Mouse (Mus musculus): ENCODE data around the gene Cers6. TPM values are rescaled to one million over a fixed set of nuclear protein-coding genes. Genes with fewer than 3 reads are reported as not detected.

The Cers6 gene
- total RNA-seq, 1 experiment from 2014 or later, result 51.2 TPM

DNA sequence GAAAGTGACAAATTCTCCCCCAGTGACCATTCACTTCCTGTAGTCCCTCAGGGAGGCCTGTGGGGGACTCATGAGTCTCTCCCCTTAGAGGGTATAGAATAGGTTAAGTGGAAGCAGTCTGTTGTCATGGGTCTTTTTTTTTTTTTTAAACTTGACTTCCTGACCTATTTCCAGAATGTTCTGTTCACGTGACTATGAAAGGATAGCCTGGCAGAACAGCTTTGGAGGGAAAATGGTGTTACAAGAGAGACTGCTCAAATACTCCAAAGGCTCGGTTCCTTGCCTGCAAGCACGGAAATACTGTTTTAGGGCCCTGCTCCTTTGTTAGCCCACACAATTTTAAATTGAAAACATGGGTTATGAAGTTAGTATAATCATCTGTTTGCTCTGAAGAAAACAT is 121.7 kb downstream of the Cers6 start:
- ATAC-seq (replicated peaks; ENCODE audit: insufficient number of reproducible peaks, low FRiP score, low TSS enrichment, poor library complexity, severe bottlenecking), result no peak

DNA sequence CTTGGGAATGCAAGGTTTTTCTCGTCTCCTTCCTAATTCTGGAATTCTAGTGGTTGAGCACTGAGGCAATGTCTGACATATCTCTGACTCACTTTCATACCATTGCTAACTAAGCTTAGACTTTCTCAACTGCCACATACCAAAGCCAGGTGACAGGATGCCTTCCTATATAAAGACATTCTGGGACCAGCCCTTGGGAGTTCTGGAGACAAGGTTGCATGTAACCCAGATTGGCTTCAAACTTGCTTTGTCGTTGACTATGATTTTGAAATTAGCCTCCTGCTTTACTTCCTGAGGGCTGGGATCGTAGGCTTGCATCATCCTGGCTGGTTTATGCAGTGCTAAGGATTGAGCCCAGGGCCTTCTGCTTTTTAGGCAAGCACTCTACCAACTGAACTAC is 122.2 kb downstream of the Cers6 start:
- no peak for ATAC-seq (replicated peaks; ENCODE audit: insufficient number of reproducible peaks, low FRiP score, low TSS enrichment, poor library complexity, severe bottlenecking)

GRCm38 (mm10) chr2:68989117-68989516 is 127.9 kb downstream of the Cers6 start:
- no peak for ATAC-seq (replicated peaks; ENCODE audit: insufficient number of reproducible peaks, low FRiP score, low TSS enrichment, poor library complexity, severe bottlenecking)

DNA sequence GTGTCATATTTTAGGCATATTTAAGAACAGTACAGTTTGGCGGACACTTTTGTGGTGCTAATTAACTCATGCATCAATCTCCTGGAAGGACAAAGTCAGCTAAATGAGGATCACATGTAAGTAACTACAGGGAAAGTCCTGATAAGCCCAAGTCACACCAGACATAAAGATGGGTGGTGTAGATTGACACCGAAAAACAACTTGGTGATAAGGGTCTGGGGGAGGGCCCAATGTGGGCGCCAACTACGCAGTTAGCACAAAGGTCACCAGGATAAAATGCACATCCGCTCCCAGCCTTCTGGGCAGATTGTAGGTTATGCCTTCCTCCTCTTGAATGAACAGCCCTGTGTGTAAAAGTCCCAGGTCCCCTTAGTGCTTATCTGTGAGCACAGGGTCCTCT is 131.4 kb downstream of the Cers6 start:
- ATAC-seq (replicated peaks; ENCODE audit: insufficient number of reproducible peaks, low FRiP score, low TSS enrichment, poor library complexity, severe bottlenecking), result no peak

- ATAC-seq (replicated peaks; ENCODE audit: insufficient number of reproducible peaks, low FRiP score, low TSS enrichment, poor library complexity, severe bottlenecking), result no peak
These were observed 133.2 kb downstream of the Cers6 start for GRCm38 (mm10) chr2:68994441-68994840.

- ATAC-seq (replicated peaks; ENCODE audit: insufficient number of reproducible peaks, low FRiP score, low TSS enrichment, poor library complexity, severe bottlenecking), result no peak
These were observed 134.5 kb downstream of the Cers6 start for GRCm38 (mm10) chr2:68995723-68996122.

GRCm38 (mm10) chr2:68996268-68996667 is 135.0 kb downstream of the Cers6 start:
- ATAC-seq (replicated peaks; ENCODE audit: insufficient number of reproducible peaks, low FRiP score, low TSS enrichment, poor library complexity, severe bottlenecking), result no peak

- no peak for ATAC-seq (replicated peaks; ENCODE audit: insufficient number of reproducible peaks, low FRiP score, low TSS enrichment, poor library complexity, severe bottlenecking)
These were observed 142.8 kb downstream of the Cers6 start for GRCm38 (mm10) chr2:69004001-69004400.

- ATAC-seq (replicated peaks; ENCODE audit: insufficient number of reproducible peaks, low FRiP score, low TSS enrichment, poor library complexity, severe bottlenecking), result no peak
These were observed 150.2 kb downstream of the Cers6 start for GRCm38 (mm10) chr2:69011392-69011791.

DNA sequence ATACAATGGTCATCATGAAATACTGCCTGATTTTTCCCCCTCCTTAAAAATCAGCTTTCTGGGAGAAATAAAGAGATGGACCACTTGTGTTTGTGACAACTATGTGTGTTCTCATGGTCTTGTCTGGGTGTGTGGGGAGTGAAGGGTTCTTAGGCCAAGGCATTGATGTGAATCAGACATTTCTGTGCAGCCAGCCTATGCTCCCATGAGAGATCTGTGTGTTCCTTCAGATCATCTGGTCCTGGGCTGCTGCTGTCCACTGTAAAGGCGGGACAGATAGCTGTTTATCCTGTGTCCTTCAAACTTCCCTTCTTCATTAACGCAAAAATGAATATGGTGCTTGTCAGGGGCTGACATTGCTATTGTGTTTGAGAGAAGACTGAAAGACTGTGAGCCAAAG is 150.6 kb downstream of the Cers6 start:
- ATAC-seq (replicated peaks; ENCODE audit: insufficient number of reproducible peaks, low FRiP score, low TSS enrichment, poor library complexity, severe bottlenecking), result no peak

DNA sequence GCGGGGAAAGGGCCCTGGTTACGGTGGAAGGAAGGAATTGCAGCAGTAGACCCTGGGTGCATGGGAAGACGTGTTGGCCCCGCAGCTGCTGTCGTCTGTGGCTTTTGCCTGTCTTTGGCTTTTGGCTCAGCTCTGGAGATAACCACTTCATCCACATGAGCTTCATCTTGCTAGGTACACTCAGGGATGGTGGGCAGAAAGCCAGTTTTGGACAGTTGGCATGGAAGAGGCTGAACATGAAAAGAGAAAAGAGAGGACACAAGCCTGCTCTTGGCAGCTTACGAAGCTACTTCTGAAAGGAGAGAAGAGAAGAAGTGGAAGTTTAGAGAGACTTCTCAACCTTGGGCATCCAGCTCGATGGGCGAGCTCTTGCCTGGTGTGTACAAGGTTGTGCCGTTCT is 153.0 kb downstream of the Cers6 start:
- no peak for ATAC-seq (replicated peaks; ENCODE audit: insufficient number of reproducible peaks, low FRiP score, low TSS enrichment, poor library complexity, severe bottlenecking)

- peak; percentile 87 for ATAC-seq (replicated peaks; ENCODE audit: insufficient number of reproducible peaks, low FRiP score, low TSS enrichment, poor library complexity, severe bottlenecking)
These were observed 154.0 kb downstream of the Cers6 start for GRCm38 (mm10) chr2:69015172-69015724.

- ATAC-seq (replicated peaks; ENCODE audit: insufficient number of reproducible peaks, low FRiP score, low TSS enrichment, poor library complexity, severe bottlenecking), result no peak
These were observed 154.6 kb downstream of the Cers6 start for GRCm38 (mm10) chr2:69015822-69016221.

- no peak for ATAC-seq (replicated peaks; ENCODE audit: insufficient number of reproducible peaks, low FRiP score, low TSS enrichment, poor library complexity, severe bottlenecking)
These were observed 157.9 kb downstream of the Cers6 start for GRCm38 (mm10) chr2:69019026-69019565.

- ATAC-seq (replicated peaks; ENCODE audit: insufficient number of reproducible peaks, low FRiP score, low TSS enrichment, poor library complexity, severe bottlenecking), result no peak
These were observed 158.7 kb downstream of the Cers6 start for GRCm38 (mm10) chr2:69019821-69020489.

DNA sequence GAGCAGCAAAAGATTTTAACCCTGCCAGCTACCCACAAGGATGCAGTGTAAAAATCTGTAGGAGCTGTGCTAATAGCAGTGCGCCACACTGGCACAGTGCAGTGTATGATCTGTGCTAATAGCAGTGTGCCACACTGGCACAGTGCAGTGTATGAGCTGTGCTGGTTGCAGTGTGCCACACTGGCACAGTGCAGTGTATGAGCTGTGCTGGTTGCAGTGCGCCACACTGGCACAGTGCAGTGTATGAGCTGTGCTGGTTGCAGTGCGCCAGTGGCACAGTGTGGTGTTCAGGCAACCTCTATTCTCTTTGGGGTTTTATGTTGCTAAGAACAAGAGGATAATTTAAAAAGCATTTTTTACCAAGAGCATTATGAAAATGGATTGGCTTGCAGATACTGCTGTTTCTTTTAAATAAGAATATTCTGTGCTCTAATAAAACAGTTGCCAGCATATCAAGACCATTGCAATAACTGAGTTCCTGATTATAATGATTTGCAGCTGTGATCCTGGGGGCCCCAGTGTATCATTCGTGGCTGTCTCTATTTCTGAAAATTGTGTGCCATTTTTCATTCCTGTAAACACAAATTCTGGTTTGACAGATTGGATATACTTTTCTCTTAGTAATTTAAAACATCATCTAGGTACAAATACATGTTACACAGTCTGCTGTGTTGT is 159.5 kb downstream of the Cers6 start:
- no peak for ATAC-seq (replicated peaks; ENCODE audit: insufficient number of reproducible peaks, low FRiP score, low TSS enrichment, poor library complexity, severe bottlenecking)

- no peak for ATAC-seq (replicated peaks; ENCODE audit: insufficient number of reproducible peaks, low FRiP score, low TSS enrichment, poor library complexity, severe bottlenecking)
These were observed 160.3 kb downstream of the Cers6 start for GRCm38 (mm10) chr2:69021516-69021915.

DNA sequence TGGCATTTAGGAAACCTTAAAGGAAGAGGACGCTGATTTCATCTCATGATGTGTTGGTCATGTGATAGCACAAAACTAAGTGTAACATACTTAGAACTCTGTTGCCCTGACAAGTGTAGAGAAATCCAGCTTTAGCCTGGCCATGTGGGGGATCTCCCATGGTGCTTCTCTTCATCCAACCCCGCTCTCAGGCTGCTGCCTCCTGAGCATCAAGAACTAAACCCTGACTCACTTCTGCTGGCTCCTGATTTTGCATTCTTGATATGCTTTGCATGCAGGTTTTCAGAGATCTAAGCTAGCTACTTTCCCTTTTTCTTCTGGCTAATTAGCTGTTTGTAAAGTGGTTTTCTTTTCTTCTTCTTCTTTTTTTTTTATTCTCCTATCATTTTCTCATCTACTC is 163.6 kb downstream of the Cers6 start:
- ATAC-seq (replicated peaks; ENCODE audit: insufficient number of reproducible peaks, low FRiP score, low TSS enrichment, poor library complexity, severe bottlenecking), result no peak

- ATAC-seq (replicated peaks; ENCODE audit: insufficient number of reproducible peaks, low FRiP score, low TSS enrichment, poor library complexity, severe bottlenecking), result no peak
These were observed 171.3 kb downstream of the Cers6 start for GRCm38 (mm10) chr2:69032562-69032961.

- ATAC-seq (replicated peaks; ENCODE audit: insufficient number of reproducible peaks, low FRiP score, low TSS enrichment, poor library complexity, severe bottlenecking), result no peak
These were observed 174.2 kb downstream of the Cers6 start for GRCm38 (mm10) chr2:69035457-69035856.

All from monocyte, adult 5-6 weeks (primary cell).